Mouse (Mus musculus) liver, postnatal 0 days (tissue): ENCODE measurements around the gene Anks1b.

ENCODE experiments used
- CTCF ChIP-seq: sonication (generic); IDR thresholded peaks from 2 replicates; pipeline ENCODE4 v1.5.1; 2016; ENCODE audit warnings: antibody characterized with exemption, low read depth
- EP300 ChIP-seq: IDR thresholded peaks from 2 replicates; pipeline ENCODE4 v1.6.1; 2016; ENCODE audit warnings: antibody characterized with exemption, low read depth, mild to moderate bottlenecking

- TF ChIP-seq EP300 (no peak), CTCF (no peak)
Measured at GRCm38 (mm10) chr10:90679713-90680470, 806.6 kb downstream of the Anks1b start.
